Comparison of ENCODE assay signal across 24 mouse cellular contexts in genomic region chr6:99211663-99212333, GRCm38 (mm10).
DNase-seq lines count a peak whose midpoint lies in the region; ATAC-seq and TF ChIP-seq lines count a peak whose summit lies in the region.
"Had no signal": no experiment of that assay in that cellular context is flagged by ENCODE, and none has a peak within 500 bp of the region (broad histone marks: within the 10 kb centered on the region; RNA-seq: fewer than 3 reads in every experiment).

No protein-coding gene starts in this region.

- H3K4me3 ChIP-seq in liver, embryonic 16.5 days (ENCODE audit: low read depth, low read length) = no peak overlapping the region
- H3K4me3 ChIP-seq in liver, embryonic 12.5 days = no peak overlapping the region
- H3K4me3 ChIP-seq in C2C12 (ENCODE audit: insufficient read depth, poor library complexity, severe bottlenecking) (no peak overlapping the region), myocyte (no peak overlapping the region)
- H3K4me3 ChIP-seq: embryonic facial prominence, embryonic 13.5 days; erythroblast, embryonic 14.5 days; forebrain, embryonic 13.5 days; heart, embryonic 10.5 days; hindbrain, embryonic 15.5 days; limb, embryonic 12.5 days; liver, embryonic 15.5 days; megakaryocyte, embryonic 14.5 days had no signal

- no peak overlapping the region for H3ac ChIP-seq in C2C12 (ENCODE audit: control insufficient read depth, insufficient read length, low read depth)
- H3ac ChIP-seq in myocyte (ENCODE audit: control insufficient read depth, insufficient read length) = no peak overlapping the region

- WGBS in liver, embryonic 16.5 days (ENCODE audit: insufficient replicate concordance) = 46% methylated on average over 5 of the region's 5 CpGs
- WGBS in liver, embryonic 12.5 days (ENCODE audit: insufficient replicate concordance) = 52% methylated on average over 5 of the region's 5 CpGs

- no peaks in the 10 kb centered on the region for H3K79me2 ChIP-seq in C2C12 (ENCODE audit: control insufficient read depth, insufficient read depth)
- no peaks in the 10 kb centered on the region for H3K79me2 ChIP-seq in myocyte (ENCODE audit: control insufficient read depth, insufficient read depth)

- TF ChIP-seq POLR2A in myocyte (IDR thresholded peaks at IDR 0.05; ENCODE audit: insufficient read length, low read depth) = no peak

- no peak for TF ChIP-seq CTCF in C2C12 (IDR thresholded peaks at IDR 0.05; ENCODE audit: control insufficient read depth, insufficient read depth, insufficient read length)

- intact Hi-C loops in left cerebral cortex, postnatal 4 days (cut with DNase I) = no loop called here

- H3K27me3 ChIP-seq in liver, embryonic 16.5 days (ENCODE audit: control insufficient read depth, insufficient read depth, low read depth, low read length) = no peaks in the 10 kb centered on the region
- H3K27me3 ChIP-seq in liver, embryonic 12.5 days (replicated peaks) = no peaks in the 10 kb centered on the region
- H3K27me3 ChIP-seq in C2C12 (ENCODE audit: control insufficient read depth, insufficient read depth, insufficient read length) (no peaks in the 10 kb centered on the region), myocyte (ENCODE audit: control insufficient read depth, insufficient read depth, insufficient read length) (no peaks in the 10 kb centered on the region)
- H3K27me3 ChIP-seq: forebrain, embryonic 13.5 days; hindbrain, embryonic 15.5 days; limb, embryonic 12.5 days; liver, embryonic 15.5 days; megakaryocyte, embryonic 14.5 days had no signal

- no peaks in the 10 kb centered on the region for H3K9me3 ChIP-seq in liver, embryonic 16.5 days (replicated peaks; ENCODE audit: control insufficient read depth, low read length)
- no peaks in the 10 kb centered on the region for H3K9me3 ChIP-seq in liver, embryonic 12.5 days (replicated peaks)
- H3K9me3 ChIP-seq: embryonic facial prominence, embryonic 13.5 days; forebrain, embryonic 13.5 days; heart, embryonic 10.5 days; hindbrain, embryonic 15.5 days; limb, embryonic 12.5 days; liver, embryonic 15.5 days; megakaryocyte, embryonic 14.5 days had no signal

- H3K9ac ChIP-seq in liver, embryonic 16.5 days (ENCODE audit: low read depth, low read length) = no peak overlapping the region
- no peak overlapping the region for H3K9ac ChIP-seq in liver, embryonic 12.5 days
- H3K9ac ChIP-seq: embryonic facial prominence, embryonic 13.5 days; forebrain, embryonic 13.5 days; hindbrain, embryonic 15.5 days; limb, embryonic 12.5 days; liver, embryonic 15.5 days had no signal

- H3K79me3 ChIP-seq in C2C12 (ENCODE audit: low read depth) = no peaks in the 10 kb centered on the region

- no peaks in the 10 kb centered on the region for H3K36me3 ChIP-seq in liver, embryonic 16.5 days (ENCODE audit: control insufficient read depth, insufficient read depth)
- no peaks in the 10 kb centered on the region for H3K36me3 ChIP-seq in liver, embryonic 12.5 days
- no peaks in the 10 kb centered on the region for H3K36me3 ChIP-seq in C2C12 (ENCODE audit: control insufficient read depth, insufficient read depth)
- H3K36me3 ChIP-seq in myocyte (ENCODE audit: control insufficient read depth, insufficient read depth) = no peaks in the 10 kb centered on the region
- H3K36me3 ChIP-seq: embryonic facial prominence, embryonic 13.5 days; hindbrain, embryonic 15.5 days; limb, embryonic 12.5 days; liver, embryonic 15.5 days had no signal

- H3K27ac ChIP-seq in liver, embryonic 16.5 days (ENCODE audit: low read length) = no peak overlapping the region
- no peak overlapping the region for H3K27ac ChIP-seq in liver, embryonic 12.5 days
- H3K27ac ChIP-seq: embryonic facial prominence, embryonic 13.5 days; forebrain, embryonic 13.5 days; heart, embryonic 10.5 days; hindbrain, embryonic 15.5 days; limb, embryonic 12.5 days; liver, embryonic 15.5 days had no signal

- ATAC-seq in liver, embryonic 16.5 days (ENCODE audit: low read depth) = peak; percentile 32; the same call in 1 of the 2 replicates
- ATAC-seq in liver, embryonic 12.5 days = no peak
- peak; percentile 66 for ATAC-seq in common myeloid progenitor, adult 5-6 weeks (replicated peaks; ENCODE audit: low read depth, poor library complexity, severe bottlenecking)
- ATAC-seq: forebrain, embryonic 13.5 days; midbrain, embryonic 16.5 days had no signal

- peaks cover 7% of the 10 kb centered on the region for H3K4me1 ChIP-seq in liver, embryonic 16.5 days (ENCODE audit: control insufficient read depth, low read depth, low read length)
- peaks cover 7% of the 10 kb centered on the region for H3K4me1 ChIP-seq in liver, embryonic 12.5 days
- H3K4me1 ChIP-seq: embryonic facial prominence, embryonic 13.5 days had no signal

- H3K4me2 ChIP-seq in liver, embryonic 16.5 days (ENCODE audit: low read depth, low read length) = no peak overlapping the region
- no peak overlapping the region for H3K4me2 ChIP-seq in liver, embryonic 12.5 days
- no peak overlapping the region for H3K4me2 ChIP-seq in myocyte (ENCODE audit: low read depth)
- H3K4me2 ChIP-seq: embryonic facial prominence, embryonic 13.5 days; forebrain, embryonic 13.5 days; hindbrain, embryonic 15.5 days; limb, embryonic 12.5 days; liver, embryonic 15.5 days had no signal

- DNase-seq in frontal cortex, postnatal 25 days (ENCODE audit: low spot score in 2 of 2) = no peak
- no peak for DNase-seq in left cerebral cortex, postnatal 4 days
- DNase-seq: adrenal gland, postnatal 14 days; B cell, adult 2 months; cerebellum, adult 9-11 months; heart, postnatal 4 days; kidney, adult 2 months; kidney, postnatal 10 days; lung, postnatal 10 days; thymus, adult 18-20 months had no signal

TF ChIP-seq in C2C12, 6 proteins besides CTCF, POLR2A, EP300 and RAD21:
- no peak for TF ChIP-seq FOSL1 (IDR thresholded peaks at IDR 0.05; ENCODE audit: insufficient read depth, low read length, poor library complexity, severe bottlenecking)
- no peak for TF ChIP-seq MAX (IDR thresholded peaks at IDR 0.05)
- no peak for TF ChIP-seq MYOD1 (IDR thresholded peaks at IDR 0.05; ENCODE audit: control insufficient read depth, insufficient read length, low read depth)
- peak; percentile 32 for TF ChIP-seq USF1 (IDR thresholded peaks at IDR 0.05; ENCODE audit: low read depth)
- no peak for TF ChIP-seq MYOG (IDR thresholded peaks at IDR 0.05; ENCODE audit: control insufficient read depth, extremely low read depth, insufficient read length)
- no peak for TF ChIP-seq CEBPB (IDR thresholded peaks at IDR 0.05; ENCODE audit: low read depth)

TF ChIP-seq in myocyte, 11 proteins besides CTCF, POLR2A, EP300 and RAD21:
- TF ChIP-seq MYOD1 (IDR thresholded peaks at IDR 0.05; ENCODE audit: control insufficient read depth in 1 of 3, insufficient read length in 2 of 3, low read depth in 2 of 3) (no peak), USF1 (IDR thresholded peaks at IDR 0.05; ENCODE audit: low read depth) (peak; percentile 12)
